Mouse (Mus musculus) heart, adult 9 months (tissue): ENCODE data around the gene Hist1h2be.
A peak's percentile ranks its signal among the peaks of the same experiment; 100 is the strongest.
"Not testable (repeated sequence)": the region's sequence is repeated elsewhere in the genome, so short reads cannot be mapped to it uniquely, and the experiment has no call there.

Experiments
- DNase-seq, 2 experiments: peaks; one replicate each; pipeline ENCODE4 v3.0.0; 2022; ENCODE audit warnings: low spot score in 2 of 2

Hist1h2be gene

GRCm38 (mm10) chr13:23573034-23573897 lies 47.7 kb downstream of the Hist1h2be start:
- not testable (repeated sequence) for DNase-seq

- no peak for DNase-seq
Measured at GRCm38 (mm10) chr13:23572218-23573033, 48.5 kb downstream of the Hist1h2be start.

- DNase-seq, result not testable (repeated sequence)
Measured at GRCm38 (mm10) chr13:23571504-23572217, 49.3 kb downstream of the Hist1h2be start.

- peak; percentile 85 to 94 for DNase-seq
Measured at GRCm38 (mm10) chr13:23571022-23571503, 49.9 kb downstream of the Hist1h2be start, which contains the start of the genes Hist1h2ae and Hist1h2bg. Gene Hist1h2ae (minus strand): TSS chr13:23571220. Gene Hist1h2bg (plus strand): TSS chr13:23571396.

GRCm38 (mm10) chr13:23570261-23571021 lies 50.5 kb downstream of the Hist1h2be start:
- not testable (repeated sequence) for DNase-seq

- no peak for DNase-seq
Measured at GRCm38 (mm10) chr13:23564482-23564881, 56.4 kb downstream of the Hist1h2be start.

GRCm38 (mm10) chr13:23562699-23563462 lies 58.0 kb downstream of the Hist1h2be start:
- peak; percentile 55 to 70 for DNase-seq

- peak; percentile 94 to 96 for DNase-seq
Measured at GRCm38 (mm10) chr13:23561883-23562659, 58.9 kb downstream of the Hist1h2be start, which contains the start of gene Hist1h3e. Gene Hist1h3e (minus strand): TSS chr13:23562369.

- not testable (repeated sequence) for DNase-seq
Measured at GRCm38 (mm10) chr13:23561531-23561882, 59.4 kb downstream of the Hist1h2be start.

GRCm38 (mm10) chr13:23560699-23561098 lies 60.2 kb downstream of the Hist1h2be start:
- DNase-seq, result not testable (repeated sequence)

- DNase-seq, result no peak
Measured at GRCm38 (mm10) chr13:23556906-23557305, 64.0 kb downstream of the Hist1h2be start.

- DNase-seq, result peak; percentile 84 to 88
Measured at GRCm38 (mm10) chr13:23555839-23556416, 65.0 kb downstream of the Hist1h2be start.

- peak; percentile 77 for DNase-seq
Measured at GRCm38 (mm10) chr13:23554925-23555838, 65.7 kb downstream of the Hist1h2be start.

- DNase-seq, result no peak
Measured at GRCm38 (mm10) chr13:23554393-23554792, 66.5 kb downstream of the Hist1h2be start.

- no peak for DNase-seq
Measured at GRCm38 (mm10) chr13:23552962-23553361, 68.0 kb downstream of the Hist1h2be start, which contains the start of gene Hist1h1d. Gene Hist1h1d (plus strand): TSS chr13:23553262.

- DNase-seq, result no peak
Measured at GRCm38 (mm10) chr13:23551931-23552914, 68.7 kb downstream of the Hist1h2be start.
